Mouse (Mus musculus): ENCODE measurements at regions not wholly inside any gene's neighbourhood (a gene's known extent, or its start where the extent isn't known, plus 50 kb on each side); places are given as distances from the start of the nearest gene placed in this dataset.

- no peak for DNase-seq (ENCODE audit: low read depth)
Observed at GRCm38 (mm10) chr4:89446765-89447487, 136.1 kb upstream of the Cdkn2b start.

GRCm38 (mm10) chr4:89446156-89446716 is 135.4 kb upstream of the Cdkn2b start:
- DNase-seq (ENCODE audit: low read depth) = no peak

DNA sequence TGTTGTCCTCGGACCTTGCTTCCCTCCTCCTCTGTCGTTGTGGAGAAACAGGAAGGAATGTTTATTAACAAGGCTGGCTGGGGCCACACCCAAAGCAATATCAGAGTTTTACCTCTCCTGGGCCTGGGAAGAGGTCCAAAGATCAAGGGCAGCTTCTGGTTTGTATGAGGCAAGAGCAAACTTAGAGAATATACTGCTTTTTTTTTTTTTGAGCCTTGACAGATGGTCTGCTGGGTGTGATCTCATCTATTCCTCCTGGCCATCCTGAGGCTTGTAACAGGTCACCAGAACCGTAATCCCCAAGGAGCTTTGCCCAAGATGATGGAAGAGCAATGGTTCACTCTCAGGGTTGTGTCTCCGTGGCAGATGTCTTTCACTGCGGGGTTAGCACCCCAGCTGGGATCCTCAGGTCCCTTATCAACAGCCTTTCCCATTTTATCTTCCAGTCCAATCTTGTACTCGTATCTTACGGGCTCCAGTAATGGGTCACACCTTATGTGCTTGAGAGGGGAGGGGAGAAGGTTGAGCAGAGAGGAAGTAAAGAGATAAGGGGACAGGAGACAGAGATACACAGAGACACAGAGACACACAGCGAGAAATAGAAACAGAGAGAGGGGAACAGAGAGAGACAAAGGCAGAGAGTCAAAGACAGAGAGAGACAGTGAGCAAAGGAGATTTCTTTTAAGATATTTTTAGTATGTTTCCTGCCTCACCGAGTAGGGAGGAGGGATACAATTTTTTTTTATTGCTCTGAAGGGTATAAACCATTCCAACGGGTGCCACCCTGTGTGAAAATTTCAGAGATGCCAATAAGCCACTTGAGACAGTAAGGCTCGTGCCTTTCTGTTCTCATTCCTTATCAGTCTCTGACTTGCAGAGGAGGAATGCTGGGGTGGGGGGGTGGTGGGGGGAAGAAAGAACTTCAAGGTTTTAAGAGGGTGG is 134.6 kb upstream of the Cdkn2b start:
- no peak for DNase-seq (ENCODE audit: low read depth)

GRCm38 (mm10) chr4:89442526-89442925 is 131.7 kb upstream of the Cdkn2b start:
- DNase-seq (ENCODE audit: low read depth) = no peak

GRCm38 (mm10) chr4:89440821-89441220 is 130.0 kb upstream of the Cdkn2b start:
- no peak for DNase-seq (ENCODE audit: low read depth)

- no peak for DNase-seq (ENCODE audit: low read depth)
Observed at GRCm38 (mm10) chr4:89440326-89440725, 129.5 kb upstream of the Cdkn2b start.

DNA sequence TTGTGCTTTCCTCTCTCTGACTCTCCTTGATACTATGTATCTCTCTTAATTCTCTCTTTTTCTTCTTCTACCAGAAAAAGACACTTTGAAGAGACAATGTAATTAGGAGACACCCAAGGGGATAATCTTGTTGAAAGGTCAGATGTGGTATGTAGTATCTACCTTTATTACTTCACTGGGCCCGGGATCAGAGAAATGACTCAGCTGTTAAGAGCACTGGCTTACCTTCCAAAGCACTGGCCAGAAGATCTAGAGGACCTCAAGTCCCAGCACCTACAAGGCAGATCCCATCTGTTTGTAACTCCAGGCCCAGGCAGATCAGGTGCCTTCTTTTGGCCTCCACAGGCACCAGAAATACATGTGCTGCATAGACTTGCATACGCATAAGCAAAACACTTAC is 127.8 kb upstream of the Cdkn2b start:
- DNase-seq (ENCODE audit: low read depth) = no peak

DNA sequence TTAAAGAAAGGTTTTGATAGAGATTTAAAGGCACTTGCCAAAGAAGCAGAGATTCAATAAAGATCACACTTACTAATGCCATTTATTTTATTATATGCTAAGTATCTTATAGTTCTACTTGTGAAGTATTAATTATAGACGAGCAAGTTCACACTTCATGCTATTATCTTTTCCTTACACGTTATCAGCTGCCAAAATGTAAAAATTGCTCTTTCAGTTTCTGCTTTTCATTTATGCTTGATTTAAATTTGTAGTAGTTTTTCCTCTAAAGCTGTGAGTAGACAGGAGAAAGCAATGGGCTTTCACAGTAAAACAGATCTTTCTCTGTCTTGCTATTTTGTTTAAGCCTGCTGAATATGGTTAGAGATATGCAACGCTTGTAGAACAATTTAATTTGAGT is 125.9 kb upstream of the Cdkn2b start:
- no peak for DNase-seq (ENCODE audit: low read depth)

DNA sequence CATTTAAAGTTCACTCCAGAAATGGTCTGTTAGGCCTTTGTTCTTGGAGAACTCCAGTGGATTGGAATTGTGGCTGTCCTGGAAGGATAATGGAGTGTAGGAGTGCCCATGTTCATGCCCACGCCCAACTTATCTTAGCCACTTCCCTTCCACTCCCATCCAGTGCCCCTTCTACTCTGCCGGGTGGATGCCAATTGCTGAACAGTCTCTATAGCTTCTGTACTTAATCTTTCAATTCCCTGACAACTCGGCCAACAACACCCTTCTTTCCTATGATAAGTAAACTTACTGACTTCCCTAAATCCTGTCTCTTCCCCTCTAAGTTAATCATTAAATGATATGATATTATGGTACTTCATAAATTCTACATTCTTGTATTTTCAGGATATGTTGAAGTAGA is 123.3 kb upstream of the Cdkn2b start:
- DNase-seq (ENCODE audit: low read depth) = no peak

DNA sequence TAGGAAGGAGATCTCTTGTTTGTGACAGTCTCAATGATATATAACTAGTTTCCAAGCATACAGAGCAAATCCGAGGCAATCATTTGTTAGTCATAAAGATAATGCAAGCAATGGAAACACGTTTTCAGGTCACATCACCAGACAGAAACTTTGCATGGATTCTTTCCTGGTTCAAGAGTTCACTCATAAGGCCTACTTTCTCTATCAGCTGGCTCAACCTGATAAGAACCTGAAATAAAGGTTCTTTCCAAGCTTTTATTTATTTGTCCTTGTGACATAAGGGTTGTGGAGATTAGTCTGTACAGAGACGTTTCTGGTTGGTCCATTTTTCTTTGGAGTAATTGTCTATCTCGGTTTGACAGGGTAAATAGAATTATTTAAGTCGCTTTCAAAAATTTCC is 122.7 kb upstream of the Cdkn2b start:
- no peak for DNase-seq (ENCODE audit: low read depth)

GRCm38 (mm10) chr4:89431520-89431919 is 120.7 kb upstream of the Cdkn2b start:
- no peak for DNase-seq (ENCODE audit: low read depth)

GRCm38 (mm10) chr4:89428465-89428864 is 117.6 kb upstream of the Cdkn2b start:
- no peak for DNase-seq (ENCODE audit: low read depth)

GRCm38 (mm10) chr4:89427345-89428293 is 116.8 kb upstream of the Cdkn2b start:
- no peak for DNase-seq (ENCODE audit: low read depth)

DNA sequence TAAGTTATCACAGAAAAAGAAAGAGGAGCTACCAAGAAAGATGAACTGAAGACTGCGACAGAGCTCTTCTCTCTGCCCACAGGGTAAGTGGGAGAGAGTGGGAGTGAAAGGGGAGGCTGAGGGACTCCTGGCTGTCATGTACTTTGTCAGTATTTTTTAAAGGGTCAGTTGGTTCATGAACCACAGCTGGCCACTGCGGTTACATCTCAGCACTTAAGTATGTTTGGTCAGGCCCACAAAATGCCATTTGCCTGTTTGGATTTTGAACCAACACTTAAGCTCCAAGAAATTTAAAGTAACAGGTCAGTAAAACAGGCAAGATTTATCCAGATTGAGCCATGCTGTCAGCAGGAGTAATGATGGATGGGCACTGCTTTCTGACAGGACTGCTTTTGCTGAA is 115.1 kb upstream of the Cdkn2b start:
- DNase-seq (ENCODE audit: low read depth) = no peak

GRCm38 (mm10) chr4:89421694-89422354 is 111.0 kb upstream of the Cdkn2b start:
- peak; percentile 19 for DNase-seq (ENCODE audit: low read depth)

GRCm38 (mm10) chr4:89420868-89421267 is 110.0 kb upstream of the Cdkn2b start:
- no peak for DNase-seq (ENCODE audit: low read depth)

DNA sequence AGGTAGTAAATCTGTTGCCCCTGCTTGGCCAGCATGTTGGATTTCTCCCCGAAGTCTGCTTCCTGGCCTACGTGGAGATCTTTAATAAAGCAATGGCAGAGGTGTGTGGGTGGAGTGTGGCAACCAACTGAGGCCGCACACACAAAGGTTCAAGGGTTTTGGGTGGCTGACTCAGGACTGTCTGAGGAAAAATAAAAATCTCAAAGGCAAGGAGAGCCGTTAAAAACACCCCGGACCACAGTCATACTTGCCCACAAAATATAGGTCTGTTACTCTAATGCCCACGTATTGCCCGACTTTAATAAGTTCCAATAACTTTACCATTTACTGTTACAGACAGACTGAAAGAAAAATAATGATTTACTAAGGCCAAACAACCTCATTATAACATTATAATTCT is 108.7 kb upstream of the Cdkn2b start:
- no peak for DNase-seq (ENCODE audit: low read depth)

DNA sequence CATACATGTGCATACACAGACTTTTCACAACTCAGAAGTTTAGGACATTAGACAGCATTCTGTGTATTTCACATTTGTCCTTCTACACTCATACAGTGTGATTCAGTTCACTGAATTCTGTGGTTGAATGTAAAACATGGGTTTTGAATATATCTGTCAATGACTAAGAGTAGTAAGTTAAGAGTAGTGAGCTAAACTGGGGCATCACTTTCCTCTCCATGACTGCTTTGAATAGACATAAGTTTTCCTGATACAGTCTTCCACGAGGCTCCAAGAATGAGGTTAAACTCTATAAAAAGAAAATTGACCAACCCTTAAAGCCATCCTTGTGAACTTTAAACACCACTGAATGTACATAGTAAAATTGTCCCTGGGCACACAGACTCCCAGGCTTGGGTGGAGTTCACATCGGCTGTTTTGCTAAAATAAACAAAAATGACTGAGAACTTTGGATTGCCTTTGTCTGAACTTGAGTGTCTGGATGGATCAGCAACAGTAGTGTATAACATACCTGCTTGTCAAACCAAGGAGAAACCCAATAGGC is 94.9 kb upstream of the Cdkn2b start:
- no peak for DNase-seq (ENCODE audit: low read depth)

DNA sequence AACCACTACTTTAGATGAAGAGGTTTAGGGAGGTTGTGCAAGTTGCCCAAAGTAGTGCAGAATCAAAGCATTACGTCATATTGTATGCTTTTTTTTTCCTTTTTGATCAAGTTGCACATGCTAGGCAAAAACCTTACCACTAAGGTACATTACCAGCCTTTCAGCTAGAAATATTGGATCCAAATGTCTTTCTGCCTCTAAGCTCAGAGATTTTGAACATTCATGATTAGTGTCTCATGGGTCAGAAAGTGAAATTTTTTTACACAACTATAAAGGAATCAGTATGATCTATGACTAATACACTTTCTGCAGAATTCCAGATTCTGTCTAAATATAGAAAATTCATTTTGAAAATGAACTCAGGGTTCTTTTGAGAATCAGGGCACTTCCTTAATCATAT is 92.3 kb upstream of the Cdkn2b start:
- DNase-seq (ENCODE audit: low read depth) = no peak

- no peak for DNase-seq (ENCODE audit: low read depth)
Observed at GRCm38 (mm10) chr4:89402324-89402723, 91.5 kb upstream of the Cdkn2b start.

DNA sequence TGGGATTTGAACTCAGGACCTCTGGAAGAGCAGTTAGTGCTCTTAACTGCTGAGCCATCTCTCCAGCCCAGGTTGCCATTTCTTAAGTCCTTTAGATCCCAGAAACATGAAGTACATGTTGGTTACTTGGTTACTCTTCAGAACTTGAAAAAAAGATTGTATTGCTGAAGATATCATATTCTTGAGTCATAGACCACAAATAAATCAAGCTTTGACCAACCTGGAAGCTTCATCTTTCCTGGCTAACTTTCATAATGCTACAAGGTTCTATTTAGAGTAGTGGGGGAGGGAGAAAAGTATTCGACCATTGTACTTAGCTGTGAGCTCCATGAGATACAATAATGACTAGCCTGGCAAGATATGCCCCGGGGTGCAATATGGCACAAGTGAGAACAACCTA is 90.9 kb upstream of the Cdkn2b start:
- no peak for DNase-seq (ENCODE audit: low read depth)

All from gonadal fat pad, adult 2 months (tissue).